Mouse (Mus musculus) midbrain, embryonic 11.5 days (tissue): Measurements from ENCODE around the gene Gsto1. TPM values are rescaled to one million over a fixed set of nuclear protein-coding genes. Genes with fewer than 3 reads are reported as not detected.
A peak's percentile ranks its signal among the peaks of the same experiment; 100 is the strongest.
"Not testable (repeated sequence)": the region's sequence is repeated elsewhere in the genome, so short reads cannot be mapped to it uniquely, and the experiment has no call there.

Experiments used
- ATAC-seq: fragments of 200-750 bp; cut with Nextera tagmentation; 2 replicates; pipeline ENCODE4 v1.8.0; 2017; ENCODE audit warnings: moderate TSS enrichment, moderate library complexity; ENCODE audit not compliant: low FRiP score
- DNase-seq: peaks from one replicate; pipeline ENCODE4 v3.0.0; 2015; ENCODE audit warnings: low spot score; ENCODE audit errors: missing footprints
- H3K27ac ChIP-seq: fragments of 300-500 bp; sonication (generic); 2 replicates; pipeline ENCODE4 v1.5.1; 2014; ENCODE audit warnings: low read depth, low read length
- H3K27me3 ChIP-seq: fragments of 300-500 bp; sonication (generic); 2 replicates; pipeline ENCODE4 v1.6.1; 2014; ENCODE audit warnings: mild to moderate bottlenecking, low read length, moderate library complexity, mixed read lengths; ENCODE audit not compliant: control insufficient read depth, insufficient read depth
- H3K36me3 ChIP-seq: fragments of 300-500 bp; sonication (generic); 2 replicates; pipeline ENCODE4 v1.6.1; 2014; ENCODE audit warnings: mild to moderate bottlenecking, low read length, moderate library complexity, mixed read lengths; ENCODE audit not compliant: control insufficient read depth, insufficient read depth
- H3K4me1 ChIP-seq: fragments of 300-500 bp; sonication (generic); 2 replicates; pipeline ENCODE4 v1.6.1; 2014; ENCODE audit warnings: low read length; ENCODE audit not compliant: control insufficient read depth, insufficient read depth
- H3K4me2 ChIP-seq: fragments of 300-500 bp; sonication (generic); 2 replicates; pipeline ENCODE4 v1.6.1; 2014; ENCODE audit warnings: mild to moderate bottlenecking, moderate library complexity
- H3K4me3 ChIP-seq: fragments of 300-500 bp; sonication (generic); 2 replicates; pipeline ENCODE4 v1.5.1; 2014; ENCODE audit warnings: low read depth, low read length
- H3K9ac ChIP-seq: fragments of 300-500 bp; sonication (generic); 2 replicates; pipeline ENCODE4 v1.6.1; 2014; ENCODE audit warnings: low read length
- H3K9me3 ChIP-seq: fragments of 300-500 bp; sonication (generic); 2 replicates; pipeline ENCODE4 v1.6.1; 2016; ENCODE audit warnings: low read length; ENCODE audit not compliant: control insufficient read depth
- whole genome bisulfite sequencing: fragments of 180-500 bp; shearing (Covaris S2); extraction: QIAGEN DNeasy Blood & Tissue Kit; methylation state at CpG from one replicate; pipeline ENCODE4 v1.1.7; 2014; 5-methylcytosine and 5-hydroxymethylcytosine counted together
- polyA plus RNA-seq: library from polyadenylated mRNA; unstranded; fragments of >200 nt; fragmentation: Nextera tagmentation; extraction: Ambion mirVana; gene quantifications from 2 replicates; pipeline ENCODE4 v1.2.1, GENCODE M21; 2014

Gene Gsto1
- polyA plus RNA-seq, 1 experiment from 2014 or later: 78.9 TPM

- not testable (repeated sequence) for H3K4me3 ChIP-seq, DNase-seq, H3K27ac ChIP-seq, H3K36me3 ChIP-seq, H3K27me3 ChIP-seq, H3K9me3 ChIP-seq, H3K9ac ChIP-seq, ATAC-seq, H3K4me2 ChIP-seq
- peaks cover 10% of the 10 kb centered on the region for H3K4me1 ChIP-seq
- WGBS: 78% methylated on average over 3 of the region's 3 CpGs
These were observed 2.6 kb upstream of the Gsto1 start for GRCm38 (mm10) chr19:47852131-47852530.

DNA sequence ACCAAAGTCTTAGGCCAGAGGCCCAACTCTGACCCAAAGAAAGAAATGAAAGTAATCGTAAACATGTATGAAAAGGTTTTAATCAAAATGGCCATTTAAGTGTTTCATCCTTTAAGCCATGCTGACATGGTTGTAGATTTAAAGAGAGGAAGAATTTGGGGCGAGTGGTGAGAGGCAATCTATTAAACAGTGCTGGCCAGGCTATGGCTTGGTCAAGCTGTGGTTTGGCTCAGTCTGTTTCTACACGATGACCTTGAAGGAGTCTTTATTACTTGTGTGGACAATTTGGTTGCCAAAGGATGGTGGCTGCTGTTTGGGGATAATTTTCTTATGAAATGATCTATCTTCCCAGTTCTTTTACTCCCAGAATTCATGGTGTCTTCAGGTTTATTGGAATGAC, 1.7 kb upstream of the Gsto1 start:
- no peak overlapping the region for H3K4me2 ChIP-seq
- 91% methylated on average over 3 of the region's 3 CpGs for WGBS
- DNase-seq: no peak

DNA sequence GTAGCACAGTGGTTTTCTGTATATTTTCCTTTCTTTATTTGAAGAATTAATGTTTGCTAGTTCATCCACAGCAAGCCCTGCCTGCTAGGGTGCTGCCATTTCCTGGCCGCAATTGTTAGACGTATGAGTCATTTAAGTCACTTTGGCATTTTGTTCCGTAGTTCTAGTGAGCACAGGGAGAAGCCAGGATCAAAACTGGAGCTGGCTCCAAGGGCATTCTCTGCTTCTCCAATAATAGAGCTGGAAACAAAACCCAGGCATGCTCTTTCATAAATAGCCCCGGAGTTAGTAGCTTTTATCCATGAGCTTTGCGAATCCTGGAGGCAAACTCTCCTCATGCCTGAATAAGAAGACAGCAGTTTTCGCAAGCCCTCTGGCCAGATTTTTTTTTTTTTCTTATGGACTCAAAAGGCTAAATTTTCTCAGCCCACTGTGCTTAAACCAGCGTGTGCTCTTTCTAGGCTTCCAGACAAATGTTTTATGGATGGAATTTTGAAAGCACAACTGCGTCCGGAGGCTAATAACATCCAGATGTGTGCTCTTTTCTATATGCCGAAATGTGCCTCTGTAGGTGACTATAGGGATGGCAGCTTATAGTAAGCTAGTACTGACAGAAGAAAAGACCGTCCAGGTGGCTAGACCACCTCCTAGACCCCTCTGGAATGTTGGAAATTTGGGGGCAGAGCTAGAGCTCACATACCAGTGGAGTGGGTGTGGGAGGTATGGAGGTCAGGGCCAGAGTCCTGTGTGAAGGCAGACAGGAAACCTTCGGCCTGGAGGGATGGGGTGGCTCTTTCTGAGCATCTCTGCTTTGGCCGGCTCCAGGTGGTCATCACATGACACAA, 597 bp upstream of the Gsto1 start:
- H3K9me3 ChIP-seq: no peaks in the 10 kb centered on the region
- peak overlapping the region; percentile 77 for H3K9ac ChIP-seq
- no peak overlapping the region for H3K27ac ChIP-seq
- ATAC-seq (peak; percentile 79), DNase-seq (peak; percentile 97)
- peak overlapping the region; percentile 99 for H3K4me2 ChIP-seq
- peak overlapping the region; percentile 66 for H3K4me3 ChIP-seq
- no peaks in the 10 kb centered on the region; the same call in 1 of the 2 replicates for H3K27me3 ChIP-seq
- 30% methylated on average over 13 of the region's 13 CpGs for WGBS
- peaks cover 10% of the 10 kb centered on the region for H3K4me1 ChIP-seq
- no peaks in the 10 kb centered on the region for H3K36me3 ChIP-seq

More for the DNA sequence above, 1.7 kb upstream of the Gsto1 start:
- no peak overlapping the region for H3K27ac ChIP-seq
- peaks cover 10% of the 10 kb centered on the region for H3K4me1 ChIP-seq
- no peak for ATAC-seq
- no peak overlapping the region for H3K4me3 ChIP-seq
- no peaks in the 10 kb centered on the region for H3K9me3 ChIP-seq
- no peaks in the 10 kb centered on the region for H3K36me3 ChIP-seq
- no peak overlapping the region for H3K9ac ChIP-seq
- H3K27me3 ChIP-seq: no peaks in the 10 kb centered on the region; the same call in 1 of the 2 replicates

DNA sequence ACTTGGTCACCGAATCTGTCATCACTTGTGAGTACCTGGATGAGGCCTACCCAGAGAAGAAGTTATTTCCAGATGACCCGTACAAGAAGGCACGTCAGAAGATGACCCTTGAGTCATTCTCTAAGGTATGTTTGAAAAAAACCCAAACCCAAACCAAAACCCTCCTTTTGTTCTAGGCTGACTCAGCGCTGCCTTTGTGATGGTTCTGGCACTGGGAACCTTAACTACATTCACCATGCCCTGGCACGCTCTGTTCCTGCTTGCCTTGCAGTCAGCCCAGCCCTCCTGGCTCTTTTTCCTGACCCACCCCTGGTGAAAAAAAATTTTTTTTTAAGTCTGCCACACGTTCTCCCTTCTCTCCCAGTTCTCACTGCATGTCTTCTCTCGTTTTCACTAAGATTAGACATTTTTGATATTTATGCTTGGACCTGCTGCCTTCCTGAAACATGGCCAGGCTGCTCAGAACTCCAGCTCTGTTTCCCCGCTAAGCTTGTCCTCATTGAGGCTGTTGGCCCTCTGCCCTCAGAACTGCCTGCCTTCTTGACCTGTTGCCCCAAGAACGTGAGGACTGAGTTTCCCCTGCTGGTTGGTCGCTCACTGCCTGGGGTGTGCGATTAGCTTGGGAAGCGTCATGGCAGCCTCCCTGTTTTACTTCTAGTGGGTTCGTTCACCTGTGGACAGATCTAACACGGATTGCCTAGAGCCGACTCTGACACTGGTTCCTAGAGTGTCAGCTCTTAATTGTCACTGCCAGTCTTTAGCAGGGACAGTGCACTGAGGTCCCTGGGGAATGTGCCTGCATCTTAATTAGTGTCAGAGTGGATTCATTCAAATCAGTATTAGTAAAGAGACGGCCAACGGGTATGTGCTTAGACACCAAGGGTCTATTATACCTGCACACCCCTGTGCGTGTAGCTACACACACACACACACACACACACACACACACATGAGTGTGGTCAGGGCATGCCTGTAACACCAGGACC, 3.5 kb downstream of the Gsto1 start:
- no peaks in the 10 kb centered on the region for H3K36me3 ChIP-seq
- no peak overlapping the region for H3K9ac ChIP-seq
- 85% methylated on average over 18 of the region's 18 CpGs for WGBS
- ATAC-seq: no peak
- peaks cover 10% of the 10 kb centered on the region for H3K4me1 ChIP-seq
- no peak for DNase-seq
- H3K27me3 ChIP-seq: no peaks in the 10 kb centered on the region; the same call in 1 of the 2 replicates
- no peak overlapping the region for H3K4me3 ChIP-seq
- H3K27ac ChIP-seq: no peak overlapping the region
- H3K9me3 ChIP-seq: no peaks in the 10 kb centered on the region
- H3K4me2 ChIP-seq: no peak overlapping the region

DNA sequence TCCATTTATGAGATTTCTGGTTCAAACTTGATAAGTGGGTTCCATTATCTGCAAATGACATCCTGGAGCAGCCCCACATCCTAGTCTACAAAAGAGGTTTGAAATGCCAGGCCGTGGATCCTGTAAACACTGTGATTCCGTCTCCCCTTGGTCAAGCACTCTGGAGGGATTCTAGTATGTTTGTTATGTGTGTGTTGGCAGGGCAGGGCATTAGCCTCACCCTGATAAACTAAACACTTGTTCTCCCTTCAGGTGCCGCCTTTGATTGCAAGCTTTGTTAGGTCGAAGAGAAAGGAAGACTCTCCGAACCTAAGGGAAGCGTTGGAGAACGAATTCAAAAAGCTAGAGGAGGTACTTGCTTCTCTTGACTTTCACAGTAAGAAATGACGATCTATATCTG, 4.4 kb downstream of the Gsto1 start:
- Histone ChIP-seq H3K4me3 (no peak overlapping the region), H3K9me3 (no peaks in the 10 kb centered on the region), H3K27ac (no peak overlapping the region), H3K36me3 (no peaks in the 10 kb centered on the region), H3K4me1 (peaks cover 10% of the 10 kb centered on the region), H3K9ac (no peak overlapping the region), H3K27me3 (no peaks in the 10 kb centered on the region; the same call in 1 of the 2 replicates), H3K4me2 (no peak overlapping the region)
- no peak for ATAC-seq
- no peak for DNase-seq
- WGBS: 92% methylated on average over 8 of the region's 8 CpGs

GRCm38 (mm10) chr19:47862581-47862980, 7.8 kb downstream of the Gsto1 start:
- Histone ChIP-seq H3K27me3 (no peaks in the 10 kb centered on the region), H3K4me3 (no peak overlapping the region), H3K27ac (no peak overlapping the region), H3K9me3 (no peaks in the 10 kb centered on the region), H3K4me2 (no peak overlapping the region), H3K9ac (no peak overlapping the region), H3K4me1 (peaks cover 3% of the 10 kb centered on the region), H3K36me3 (no peaks in the 10 kb centered on the region)
- ATAC-seq (no peak), DNase-seq (no peak)
- WGBS: 90% methylated on average over 3 of the region's 3 CpGs

- no peak overlapping the region for H3K9ac ChIP-seq
- ATAC-seq (no peak), DNase-seq (peak; percentile 61)
- WGBS: 96% methylated on average over 9 of the region's 9 CpGs
- no peaks in the 10 kb centered on the region for H3K9me3 ChIP-seq
- peaks cover 3% of the 10 kb centered on the region for H3K4me1 ChIP-seq
- no peaks in the 10 kb centered on the region for H3K36me3 ChIP-seq
- no peak overlapping the region for H3K4me3 ChIP-seq
- no peak overlapping the region for H3K4me2 ChIP-seq
- H3K27ac ChIP-seq: no peak overlapping the region
- H3K27me3 ChIP-seq: no peaks in the 10 kb centered on the region
These were observed 9.3 kb downstream of the Gsto1 start for GRCm38 (mm10) chr19:47864051-47864450.

DNA sequence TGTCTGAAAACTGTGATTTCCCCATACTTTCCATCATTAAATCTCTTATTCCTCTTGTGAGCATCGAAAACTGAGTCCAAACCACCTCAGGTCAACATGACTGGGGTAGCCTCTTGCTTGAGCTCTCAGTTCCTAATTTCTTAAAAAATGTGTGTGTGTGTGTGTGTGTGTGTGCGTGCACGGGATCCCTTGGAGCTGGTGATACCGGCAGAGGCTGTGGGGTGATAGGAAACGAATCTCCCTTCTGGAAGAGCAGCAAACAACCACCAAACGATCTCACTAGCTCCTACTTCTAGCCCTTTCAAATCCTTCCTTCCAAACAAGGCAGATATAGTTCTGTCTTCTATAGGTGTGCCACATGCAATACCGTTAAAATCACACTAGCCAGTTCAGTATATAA, 10.0 kb downstream of the Gsto1 start:
- H3K4me3 ChIP-seq: peak overlapping the region; percentile 69
- no peaks in the 10 kb centered on the region for H3K27me3 ChIP-seq
- ATAC-seq (no peak), DNase-seq (peak; percentile 31)
- no peaks in the 10 kb centered on the region for H3K36me3 ChIP-seq
- H3K9me3 ChIP-seq: no peaks in the 10 kb centered on the region
- peak overlapping the region; percentile 94 for H3K9ac ChIP-seq
- H3K27ac ChIP-seq: no peak overlapping the region
- peak overlapping the region; percentile 84 for H3K4me2 ChIP-seq
- 83% methylated on average over 7 of the region's 7 CpGs for WGBS
- H3K4me1 ChIP-seq: peaks cover 3% of the 10 kb centered on the region
